Mouse (Mus musculus): ENCODE data around the gene Ccnj.
A peak's percentile ranks its signal among the peaks of the same experiment; 100 is the strongest.

Gene Ccnj

GRCm38 (mm10) chr19:40841593-40841992, 10.5 kb downstream of the Ccnj start:
- DNase-seq (ENCODE audit: low spot score), result no peak

GRCm38 (mm10) chr19:40844731-40845130, 13.7 kb downstream of the Ccnj start:
- DNase-seq (ENCODE audit: low spot score), result peak; percentile 6

GRCm38 (mm10) chr19:40849391-40849790, 18.3 kb downstream of the Ccnj start:
- no peak for DNase-seq (ENCODE audit: low spot score)

- DNase-seq (ENCODE audit: low spot score), result no peak
Measured at GRCm38 (mm10) chr19:40859555-40859954, 28.5 kb downstream of the Ccnj start.

- no peak for DNase-seq (ENCODE audit: low spot score)
Measured at GRCm38 (mm10) chr19:40868284-40868683, 37.2 kb downstream of the Ccnj start.

GRCm38 (mm10) chr19:40869425-40870105, 38.5 kb downstream of the Ccnj start:
- DNase-seq (ENCODE audit: low spot score), result no peak

DNA sequence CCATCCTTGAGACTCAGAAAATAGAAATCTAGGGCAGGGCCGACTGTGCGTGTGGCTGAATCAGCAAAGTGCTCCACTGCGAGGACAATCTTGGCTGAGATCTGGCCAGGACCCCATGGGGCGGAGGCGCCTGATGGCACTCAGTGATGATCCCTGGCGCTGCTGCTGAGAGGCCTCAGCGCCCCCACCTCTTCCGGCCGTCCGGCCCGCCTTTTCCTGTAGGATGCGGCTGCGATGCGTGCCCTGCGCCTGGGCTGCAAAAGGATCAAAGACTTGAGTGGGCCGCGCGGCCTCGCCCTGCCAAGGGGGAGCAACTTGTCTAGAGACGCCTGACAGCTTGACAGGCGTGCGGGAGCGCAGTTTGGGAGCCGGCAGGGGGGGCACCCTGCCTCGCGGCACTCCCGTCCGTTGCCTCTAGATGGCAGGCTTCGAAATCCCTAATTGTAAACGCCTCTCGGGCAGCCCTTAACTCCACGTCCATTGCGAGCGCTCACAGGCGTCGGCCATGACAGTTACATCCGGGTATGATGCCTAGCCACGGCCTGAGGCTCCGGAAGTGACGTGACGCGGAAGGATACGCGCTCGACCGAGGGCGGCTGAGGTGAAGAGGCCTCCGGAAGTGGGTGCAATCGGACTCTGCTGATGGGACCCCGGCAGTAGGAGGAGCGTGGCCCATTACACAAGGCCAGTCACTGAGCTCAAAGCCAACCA, 42.0 kb downstream of the Ccnj start:
- peak; percentile 88 for DNase-seq (ENCODE audit: low spot score)

- no peak for DNase-seq (ENCODE audit: low spot score)
Measured at GRCm38 (mm10) chr19:40881700-40882099, 50.6 kb downstream of the Ccnj start.

- no peak for DNase-seq (ENCODE audit: low spot score)
Measured at GRCm38 (mm10) chr19:40888887-40889286, 57.8 kb downstream of the Ccnj start.

- no peak for DNase-seq (ENCODE audit: low spot score)
Measured at GRCm38 (mm10) chr19:40894071-40894506, 63.0 kb downstream of the Ccnj start.

GRCm38 (mm10) chr19:40894519-40895392, 63.7 kb downstream of the Ccnj start, which contains the start of gene Zfp518a:
Gene Zfp518a (plus strand): TSS chr19:40894705.
- peak; percentile 86 for DNase-seq (ENCODE audit: low spot score)

GRCm38 (mm10) chr19:40895393-40895703, 64.3 kb downstream of the Ccnj start:
- DNase-seq (ENCODE audit: low spot score), result no peak

All from urinary bladder, postnatal 14 days (tissue).